Mouse (Mus musculus) myocyte (in vitro differentiated cells): ENCODE measurements around the gene Ets1.

Experiments
- POLR2A ChIP-seq: IDR thresholded peaks from one replicate; pipeline ENCODE4 v1.6.1; 2011; ENCODE audit warnings: low read depth, mild to moderate bottlenecking, control low read depth, moderate library complexity; ENCODE audit not compliant: insufficient read length
- POLR2AphosphoS2 ChIP-seq: IDR thresholded peaks from one replicate; pipeline ENCODE4 v1.6.1; 2011; ENCODE audit warnings: low read depth, control low read depth; ENCODE audit not compliant: insufficient read length

GRCm38 (mm10) chr9:32667518-32667908 is 31.5 kb downstream of the Ets1 start:
- no peak for TF ChIP-seq POLR2A
- no peak for TF ChIP-seq POLR2AphosphoS2
